Mouse (Mus musculus): Measurements from ENCODE around the gene Sfrp4.
"Not testable (repeated sequence)": the region's sequence is repeated elsewhere in the genome, so short reads cannot be mapped to it uniquely, and the experiment has no call there.

Sfrp4 gene

GRCm38 (mm10) chr13:19622573-19623227 is at the start of gene Sfrp4:
Gene Sfrp4, plus strand, starts transcription at chr13:19623104.
- no peak for DNase-seq (ENCODE audit: low read depth)

GRCm38 (mm10) chr13:19574723-19575122 is 48.2 kb upstream of the Sfrp4 start:
- not testable (repeated sequence) for DNase-seq (ENCODE audit: low read depth)

- DNase-seq (ENCODE audit: low read depth) = no peak
Measured at GRCm38 (mm10) chr13:19575947-19576346, 47.0 kb upstream of the Sfrp4 start.

GRCm38 (mm10) chr13:19590996-19591759 is 31.7 kb upstream of the Sfrp4 start:
- no peak for DNase-seq (ENCODE audit: low read depth)

GRCm38 (mm10) chr13:19595141-19595540 is 27.8 kb upstream of the Sfrp4 start:
- DNase-seq (ENCODE audit: low read depth) = no peak

- no peak for DNase-seq (ENCODE audit: low read depth)
Measured at GRCm38 (mm10) chr13:19599242-19599641, 23.7 kb upstream of the Sfrp4 start.

GRCm38 (mm10) chr13:19602531-19602930 is 20.4 kb upstream of the Sfrp4 start:
- DNase-seq (ENCODE audit: low read depth) = no peak

GRCm38 (mm10) chr13:19603719-19604118 is 19.2 kb upstream of the Sfrp4 start:
- DNase-seq (ENCODE audit: low read depth) = no peak

- no peak for DNase-seq (ENCODE audit: low read depth)
Measured at GRCm38 (mm10) chr13:19604916-19605315, 18.0 kb upstream of the Sfrp4 start.

GRCm38 (mm10) chr13:19608120-19608519 is 14.8 kb upstream of the Sfrp4 start:
- DNase-seq (ENCODE audit: low read depth) = no peak

GRCm38 (mm10) chr13:19612348-19612747 is 10.6 kb upstream of the Sfrp4 start:
- DNase-seq (ENCODE audit: low read depth) = no peak

GRCm38 (mm10) chr13:19612963-19613362 is 9.9 kb upstream of the Sfrp4 start:
- no peak for DNase-seq (ENCODE audit: low read depth)

- no peak for DNase-seq (ENCODE audit: low read depth)
Measured at GRCm38 (mm10) chr13:19613426-19613825, 9.5 kb upstream of the Sfrp4 start.

- DNase-seq (ENCODE audit: low read depth) = no peak
Measured at GRCm38 (mm10) chr13:19614311-19614710, 8.6 kb upstream of the Sfrp4 start.

- no peak for DNase-seq (ENCODE audit: low read depth)
Measured at GRCm38 (mm10) chr13:19618081-19618480, 4.8 kb upstream of the Sfrp4 start.

GRCm38 (mm10) chr13:19618841-19619215 is 4.1 kb upstream of the Sfrp4 start:
- DNase-seq (ENCODE audit: low read depth) = no peak

GRCm38 (mm10) chr13:19619216-19619927 is 3.5 kb upstream of the Sfrp4 start, which contains the start of gene Epdr1:
Gene Epdr1, minus strand, starts transcription at chr13:19619927.
- peak; percentile 49 for DNase-seq (ENCODE audit: low read depth)

GRCm38 (mm10) chr13:19623228-19623905 is 463 bp downstream of the Sfrp4 start:
- DNase-seq (ENCODE audit: low read depth) = no peak

GRCm38 (mm10) chr13:19624632-19625320 is 1.9 kb downstream of the Sfrp4 start:
- DNase-seq (ENCODE audit: low read depth) = no peak

GRCm38 (mm10) chr13:19626473-19626872 is 3.6 kb downstream of the Sfrp4 start:
- DNase-seq (ENCODE audit: low read depth) = no peak
